Comparison of ENCODE assay signal across 27 mouse cellular contexts in the genomic region with DNA sequence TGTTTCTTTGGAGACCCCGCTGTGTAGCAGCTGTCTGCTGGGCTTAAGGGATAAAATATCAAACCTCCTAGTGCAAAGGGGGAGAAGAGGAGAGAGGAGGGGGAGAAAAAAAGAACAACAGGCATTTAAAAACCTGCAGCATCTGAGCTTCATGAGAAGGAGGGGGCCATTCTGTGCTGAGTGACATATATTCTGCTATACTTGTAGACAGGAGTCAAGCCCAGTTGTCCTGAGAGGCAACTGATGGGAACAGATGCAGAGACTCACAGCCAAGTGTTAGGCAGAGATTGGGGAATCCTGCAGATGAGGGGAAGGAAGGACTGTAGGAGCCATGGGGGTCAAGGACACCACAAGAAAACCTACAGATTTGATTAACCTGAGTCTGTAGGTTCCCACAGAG. TPM values are rescaled to one million over a fixed set of nuclear protein-coding genes. Genes with fewer than 3 reads are reported as not detected.
A peak's percentile ranks its signal among the peaks of the same experiment; 100 is the strongest.
DNase-seq lines count a peak whose midpoint lies in the region; ATAC-seq lines count a peak whose summit lies in the region.
"Had no signal": no experiment of that assay in that cellular context is flagged by ENCODE, and none has a peak within 500 bp of the region (broad histone marks: within the 10 kb centered on the region; RNA-seq: fewer than 3 reads in every experiment).

No protein-coding gene starts in this region.

- ATAC-seq in neural tube, embryonic 15.5 days (ENCODE audit: low FRiP score) = no peak
- ATAC-seq in embryonic facial prominence, embryonic 15.5 days (ENCODE audit: insufficient number of reproducible peaks, low FRiP score, low TSS enrichment, low read depth) = peak; percentile 51; the same call in 1 of the 2 replicates
- peak; percentile 80 for ATAC-seq in limb, embryonic 13.5 days (ENCODE audit: low FRiP score, low read depth)
- ATAC-seq in granulocyte monocyte progenitor cell, adult 5-6 weeks (replicated peaks; ENCODE audit: poor library complexity, severe bottlenecking) = no peak
- ATAC-seq in erythroblast, adult 5-6 weeks (replicated peaks; ENCODE audit: low FRiP score, poor library complexity, severe bottlenecking) = no peak
- ATAC-seq: CD4-positive, CD25-positive, alpha-beta regulatory T cell, adult 4 months; forebrain, embryonic 14.5 days; forebrain, postnatal 0 days; hindbrain, postnatal 0 days; inflammation-experienced regulatory T-cells, adult 6 months had no signal

- H3K27ac ChIP-seq in neural tube, embryonic 15.5 days (replicated peaks) = 0 out of 2 replicates have a peak overlapping the region, but pooled peaks have one; percentile 3
- H3K27ac ChIP-seq in embryonic facial prominence, embryonic 15.5 days (replicated peaks) = peak overlapping the region; percentile 44; the same call in 1 of the 2 replicates
- no peak overlapping the region for H3K27ac ChIP-seq in limb, embryonic 13.5 days
- H3K27ac ChIP-seq: gastrocnemius, adult 2 months; heart, adult 2 months; heart, embryonic 10.5 days; heart, embryonic 13.5 days; hindbrain, embryonic 14.5 days; hindbrain, postnatal 0 days had no signal

- no peak overlapping the region for H3K9ac ChIP-seq in neural tube, embryonic 15.5 days (replicated peaks)
- H3K9ac ChIP-seq in embryonic facial prominence, embryonic 15.5 days = no peak overlapping the region
- no peak overlapping the region for H3K9ac ChIP-seq in limb, embryonic 13.5 days
- H3K9ac ChIP-seq: embryonic facial prominence, embryonic 12.5 days; forebrain, postnatal 0 days; heart, embryonic 13.5 days; hindbrain, embryonic 14.5 days had no signal

- no peak overlapping the region for H3K4me3 ChIP-seq in neural tube, embryonic 15.5 days (replicated peaks)
- H3K4me3 ChIP-seq in embryonic facial prominence, embryonic 15.5 days (replicated peaks) = no peak overlapping the region
- no peak overlapping the region for H3K4me3 ChIP-seq in limb, embryonic 13.5 days
- H3K4me3 ChIP-seq: embryonic facial prominence, embryonic 12.5 days; gastrocnemius, adult 2 months; heart, adult 2 months; heart, embryonic 10.5 days; heart, embryonic 13.5 days had no signal

- WGBS in neural tube, embryonic 15.5 days = 76% methylated on average over 1 of the region's 1 CpGs
- WGBS in embryonic facial prominence, embryonic 15.5 days = 39% methylated on average over 1 of the region's 1 CpGs
- WGBS in limb, embryonic 13.5 days = 71% methylated on average over 1 of the region's 1 CpGs

- no peak for DNase-seq in neural tube, embryonic 10.5 days (ENCODE audit: extremely low spot score, low spot score)
- peak; percentile 18 for DNase-seq in mesoderm, embryonic 11.5 days (ENCODE audit: low read depth, low spot score)
- DNase-seq: adrenal gland, adult 8-10 months; adrenal gland, postnatal 25 days; cerebellum, adult 18-20 months; cerebellum, adult 9-10 months; cerebellum, postnatal 14 days; forebrain, postnatal 0 days; gastrocnemius, adult 2 months; gastrocnemius, postnatal 25 days; heart, adult 2 months; heart, postnatal 14 days; heart, postnatal 4 days had no signal

- no peaks in the 10 kb centered on the region for H3K36me3 ChIP-seq in neural tube, embryonic 15.5 days
- no peaks in the 10 kb centered on the region for H3K36me3 ChIP-seq in embryonic facial prominence, embryonic 15.5 days
- H3K36me3 ChIP-seq in limb, embryonic 13.5 days = no peaks in the 10 kb centered on the region
- H3K36me3 ChIP-seq: embryonic facial prominence, embryonic 12.5 days; heart, embryonic 10.5 days; heart, embryonic 13.5 days had no signal

- no peaks in the 10 kb centered on the region for H3K27me3 ChIP-seq in neural tube, embryonic 15.5 days (replicated peaks)
- no peaks in the 10 kb centered on the region for H3K27me3 ChIP-seq in embryonic facial prominence, embryonic 15.5 days
- H3K27me3 ChIP-seq in limb, embryonic 13.5 days = no peaks in the 10 kb centered on the region
- H3K27me3 ChIP-seq: embryonic facial prominence, embryonic 12.5 days; heart, embryonic 13.5 days had no signal

- no peaks in the 10 kb centered on the region for H3K9me3 ChIP-seq in neural tube, embryonic 15.5 days (replicated peaks)
- no peaks in the 10 kb centered on the region for H3K9me3 ChIP-seq in embryonic facial prominence, embryonic 15.5 days (replicated peaks)
- no peaks in the 10 kb centered on the region for H3K9me3 ChIP-seq in limb, embryonic 13.5 days
- H3K9me3 ChIP-seq: heart, embryonic 10.5 days; heart, embryonic 13.5 days had no signal

- no peak overlapping the region for H3K4me2 ChIP-seq in neural tube, embryonic 15.5 days
- H3K4me2 ChIP-seq in embryonic facial prominence, embryonic 15.5 days (replicated peaks) = no peak overlapping the region
- H3K4me2 ChIP-seq in limb, embryonic 13.5 days (replicated peaks) = no peak overlapping the region
- H3K4me2 ChIP-seq: embryonic facial prominence, embryonic 12.5 days; heart, embryonic 13.5 days; hindbrain, embryonic 14.5 days had no signal

- no peaks in the 10 kb centered on the region for H3K4me1 ChIP-seq in neural tube, embryonic 15.5 days
- H3K4me1 ChIP-seq in embryonic facial prominence, embryonic 15.5 days = 0 out of 2 replicates have a peak, but pooled peaks cover 3% of the 10 kb centered on the region
- no peaks in the 10 kb centered on the region; the same call in 1 of the 2 replicates for H3K4me1 ChIP-seq in limb, embryonic 13.5 days
- H3K4me1 ChIP-seq: embryonic facial prominence, embryonic 12.5 days had no signal

RNA-seq across cellular contexts. Expression of a gene that starts 52.7 kb away (rescaled TPM):
- polyA plus RNA-seq in neural tube, embryonic 15.5 days (2015; fragmentation: Nextera tagmentation; extraction: Ambion mirVana) = 5.9 and 6.0 TPM in 2 replicates
- polyA plus RNA-seq in embryonic facial prominence, embryonic 15.5 days (2015; fragmentation: Nextera tagmentation; extraction: Ambion mirVana) = 9.0 and 10.7 TPM in 2 replicates
- polyA plus RNA-seq in limb, embryonic 13.5 days (2015; fragmentation: Nextera tagmentation; extraction: Ambion mirVana) = 10.6 and 10.9 TPM in 2 replicates
- not detected in 2 replicates for total RNA-seq in granulocyte monocyte progenitor cell, adult 5-6 weeks (2014; fragmentation: Nextera tagmentation)
- total RNA-seq in granulocyte monocyte progenitor cell, adult 5-6 weeks (2017) = not detected in 2 replicates
- not detected in 2 replicates for total RNA-seq in erythroblast, adult 5-6 weeks (2015; ENCODE audit: low replicate concordance)
- total RNA-seq in erythroblast, adult 5-6 weeks (2017; ENCODE audit: low replicate concordance) = not detected in 2 replicates
- total RNA-seq: MEL had no signal
- polyA plus RNA-seq: CD4-positive, CD25-positive, alpha-beta regulatory T cell, adult 4 months had no signal

Comparison
In these comparisons a context has a peak if more than half of its experiments do, and no peak if none do; other contexts are left out.
1. ATAC-seq: peak in embryonic facial prominence, embryonic 15.5 days (single experiment) and limb, embryonic 13.5 days (single experiment); none in neural tube, embryonic 15.5 days (single experiment), granulocyte monocyte progenitor cell, adult 5-6 weeks (single experiment) and erythroblast, adult 5-6 weeks (single experiment).